In genomic region chr1:154805038-154805437, GRCm38 (mm10) we compare ENCODE assay signal across 28 mouse cellular contexts.
A peak's percentile ranks its signal among the peaks of the same experiment; 100 is the strongest.
DNase-seq lines count a peak whose midpoint lies in the region; ATAC-seq and TF ChIP-seq lines count a peak whose summit lies in the region.
"Had no signal": no experiment of that assay in that cellular context is flagged by ENCODE, and none has a peak within 500 bp of the region (broad histone marks: within the 10 kb centered on the region; RNA-seq: fewer than 3 reads in every experiment).

No protein-coding gene starts in this region.

- TF ChIP-seq CTCF in cerebellum, adult 2 months (IDR thresholded peaks at IDR 0.05; ENCODE audit: borderline replicate concordance, insufficient read depth, low read depth, low read length), result no peak
- TF ChIP-seq CTCF in forebrain, postnatal 0 days (IDR thresholded peaks at IDR 0.05; ENCODE audit: low read depth), result no peak
- TF ChIP-seq CTCF in layer of hippocampus, adult 2 months (conservative IDR thresholded peaks at IDR 0.05), result peak; percentile 33; the same call in 1 of the 2 replicates

- H3K9me3 ChIP-seq in forebrain, postnatal 0 days (ENCODE audit: low read length), result no peaks in the 10 kb centered on the region
- H3K9me3 ChIP-seq in forebrain, embryonic 13.5 days (replicated peaks), result no peaks in the 10 kb centered on the region
- H3K9me3 ChIP-seq: embryonic facial prominence, embryonic 10.5 days; embryonic facial prominence, embryonic 13.5 days; heart, embryonic 15.5 days; hindbrain, embryonic 15.5 days had no signal

- no peak for TF ChIP-seq POLR2A in cerebellum, adult 2 months (IDR thresholded peaks at IDR 0.05; ENCODE audit: borderline replicate concordance, insufficient read depth, low read length)

- H3K4me1 ChIP-seq in cerebellum, adult 2 months (ENCODE audit: control insufficient read depth, insufficient read depth, low read length), result peaks cover 31% of the 10 kb centered on the region
- H3K4me1 ChIP-seq in forebrain, postnatal 0 days (ENCODE audit: insufficient read depth), result peaks cover 18% of the 10 kb centered on the region
- H3K4me1 ChIP-seq in forebrain, embryonic 13.5 days, result peaks cover 13% of the 10 kb centered on the region; the same call in 1 of the 2 replicates
- H3K4me1 ChIP-seq: embryonic facial prominence, embryonic 10.5 days; embryonic facial prominence, embryonic 13.5 days; hindbrain, embryonic 12.5 days had no signal

- H3K4me2 ChIP-seq in forebrain, postnatal 0 days (ENCODE audit: low read depth), result no peak overlapping the region
- H3K4me2 ChIP-seq in forebrain, embryonic 13.5 days, result no peak overlapping the region
- H3K4me2 ChIP-seq: embryonic facial prominence, embryonic 13.5 days; heart, embryonic 12.5 days; heart, embryonic 15.5 days; hindbrain, embryonic 12.5 days; hindbrain, embryonic 15.5 days had no signal

- H3K27ac ChIP-seq in cerebellum, adult 2 months (ENCODE audit: insufficient read depth, low read length), result peak overlapping the region; percentile 41
- H3K27ac ChIP-seq in forebrain, postnatal 0 days (ENCODE audit: low read depth, low read length), result peak overlapping the region; percentile 50
- H3K27ac ChIP-seq in forebrain, embryonic 13.5 days, result no peak overlapping the region
- peak overlapping the region; percentile 82 for H3K27ac ChIP-seq in layer of hippocampus, adult 2 months
- H3K27ac ChIP-seq: embryonic facial prominence, embryonic 10.5 days; embryonic facial prominence, embryonic 13.5 days; heart, embryonic 15.5 days; hindbrain, embryonic 12.5 days; hindbrain, embryonic 15.5 days had no signal

- no peak for DNase-seq in cerebellum, adult 2 months
- DNase-seq in cerebellum, adult 11-12 months, result no peak
- peak; percentile 37 to 55 for DNase-seq in cerebellum, postnatal 14 days
- DNase-seq in cerebellum, postnatal 36 days, result no peak
- no peak for DNase-seq in forebrain, postnatal 0 days
- no peak for DNase-seq in layer of hippocampus, adult 2 months (ENCODE audit: low spot score in 2 of 2)
- DNase-seq in layer of hippocampus, postnatal 10 days (ENCODE audit: low spot score in 2 of 2), result no peak
- DNase-seq: adrenal gland, postnatal 10 days; adrenal gland, postnatal 36 days; embryo, embryonic 11 days; gastrocnemius, postnatal 25 days; heart, adult 18-20 months; heart, postnatal 10 days; heart, postnatal 36 days; kidney, adult 18-20 months; kidney, adult 9 months had no signal

- H3K36me3 ChIP-seq in forebrain, postnatal 0 days (ENCODE audit: insufficient read depth), result no peaks in the 10 kb centered on the region
- no peaks in the 10 kb centered on the region for H3K36me3 ChIP-seq in forebrain, embryonic 13.5 days (ENCODE audit: poor library complexity, severe bottlenecking)
- H3K36me3 ChIP-seq: embryonic facial prominence, embryonic 10.5 days; embryonic facial prominence, embryonic 13.5 days; G1E; heart, embryonic 12.5 days; heart, embryonic 15.5 days; hindbrain, embryonic 12.5 days; hindbrain, embryonic 15.5 days had no signal

- H3K27me3 ChIP-seq in cerebellum, adult 2 months (ENCODE audit: control insufficient read depth, insufficient read depth, low read length), result no peaks in the 10 kb centered on the region
- no peaks in the 10 kb centered on the region for H3K27me3 ChIP-seq in forebrain, postnatal 0 days (ENCODE audit: insufficient read depth, low read length)
- no peaks in the 10 kb centered on the region for H3K27me3 ChIP-seq in forebrain, embryonic 13.5 days
- H3K27me3 ChIP-seq: embryonic facial prominence, embryonic 13.5 days; heart, embryonic 12.5 days; heart, embryonic 15.5 days; hindbrain, embryonic 12.5 days; hindbrain, embryonic 15.5 days had no signal

- H3K4me3 ChIP-seq in cerebellum, adult 2 months (replicated peaks; ENCODE audit: insufficient read depth, low read depth, low read length), result no peak overlapping the region
- H3K4me3 ChIP-seq in forebrain, postnatal 0 days (ENCODE audit: low read depth, low read length), result no peak overlapping the region
- no peak overlapping the region for H3K4me3 ChIP-seq in forebrain, embryonic 13.5 days
- H3K4me3 ChIP-seq in layer of hippocampus, adult 2 months, result no peak overlapping the region
- H3K4me3 ChIP-seq: embryonic facial prominence, embryonic 10.5 days; embryonic facial prominence, embryonic 13.5 days; erythroblast, embryonic 14.5 days; heart, embryonic 12.5 days; heart, embryonic 15.5 days; hindbrain, embryonic 12.5 days; hindbrain, embryonic 15.5 days had no signal

- 52% methylated on average over 3 of the region's 3 CpGs for WGBS in cerebellum, adult 2 months
- 87% methylated on average over 3 of the region's 3 CpGs for WGBS in forebrain, postnatal 0 days
- WGBS in forebrain, embryonic 13.5 days, result 87% methylated on average over 3 of the region's 3 CpGs

- ATAC-seq in forebrain, postnatal 0 days, result no peak
- no peak for ATAC-seq in forebrain, embryonic 13.5 days
- ATAC-seq: inflammation-experienced regulatory T-cells, adult 6 months; intestine, embryonic 16.5 days; Patski had no signal

- H3K9ac ChIP-seq in forebrain, postnatal 0 days, result no peak overlapping the region
- no peak overlapping the region for H3K9ac ChIP-seq in forebrain, embryonic 13.5 days
- H3K9ac ChIP-seq: embryonic facial prominence, embryonic 13.5 days; heart, embryonic 12.5 days; heart, embryonic 15.5 days; hindbrain, embryonic 12.5 days; hindbrain, embryonic 15.5 days had no signal

Comparison
In these comparisons a context has a peak if more than half of its experiments do, and no peak if none do; other contexts are left out.
1. DNase-seq: peak in cerebellum, postnatal 14 days (2 of 2); none in cerebellum, adult 2 months (0 of 2), cerebellum, adult 11-12 months (single experiment), cerebellum, postnatal 36 days (0 of 2), forebrain, postnatal 0 days (single experiment), layer of hippocampus, adult 2 months (0 of 2) and layer of hippocampus, postnatal 10 days (0 of 2).